Mouse (Mus musculus) large intestine, adult 2 months (tissue): ENCODE measurements around the gene Cdc42se1. TPM values are rescaled to one million over a fixed set of nuclear protein-coding genes. Genes with fewer than 3 reads are reported as not detected.

Source experiments
- DNase-seq: peaks from one replicate; pipeline ENCODE4 v3.0.0-alpha.2; 2012; ENCODE audit warnings: low read depth, low spot score
- WGBS: fragments of 180-500 bp; shearing (Covaris S2); methylation state at CpG from one replicate; pipeline ENCODE4 v1.1.7; 2018; 5-methylcytosine and 5-hydroxymethylcytosine counted together
- polyA plus RNA-seq: library from polyadenylated mRNA; depleted of rRNA; stranded (reverse); fragments of >200 nt; gene quantifications from 2 replicates; pipeline ENCODE4 v1.2.3, GENCODE M21; 2012

Gene Cdc42se1
- polyA plus RNA-seq, 1 experiment = 80.0 TPM

- DNase-seq = no peak
- 70% methylated on average over 6 of the region's 6 CpGs for WGBS
Measured at GRCm38 (mm10) chr3:95218466-95219137, 9.9 kb upstream of the Cdc42se1 start.

GRCm38 (mm10) chr3:95223041-95223440, 5.5 kb upstream of the Cdc42se1 start:
- no peak for DNase-seq
- 61% methylated on average over 2 of the region's 2 CpGs for WGBS

- WGBS = 31% methylated on average over 6 of the region's 6 CpGs
- no peak for DNase-seq
Measured at GRCm38 (mm10) chr3:95224295-95224694, 4.2 kb upstream of the Cdc42se1 start.

GRCm38 (mm10) chr3:95227214-95227613, 1.3 kb upstream of the Cdc42se1 start:
- 16% methylated on average over 1 of the region's 1 CpGs for WGBS
- DNase-seq = no peak

- under 1% methylated on average over 43 of the region's 43 CpGs for WGBS
- no peak for DNase-seq
Measured at GRCm38 (mm10) chr3:95228894-95229780, 605 bp downstream of the Cdc42se1 start.

- under 1% methylated on average over 13 of the region's 13 CpGs for WGBS
Measured at GRCm38 (mm10) chr3:95229781-95230494, 1.4 kb downstream of the Cdc42se1 start.

GRCm38 (mm10) chr3:95230495-95231297, 2.2 kb downstream of the Cdc42se1 start:
- DNase-seq = no peak
- WGBS = 14% methylated on average over 8 of the region's 8 CpGs

More at GRCm38 (mm10) chr3:95229781-95230494, 1.4 kb downstream of the Cdc42se1 start:
- peak; percentile 78 for DNase-seq

GRCm38 (mm10) chr3:95231298-95232221, 3.0 kb downstream of the Cdc42se1 start, which contains the start of gene Mllt11:
Gene Mllt11, minus strand, starts transcription at chr3:95232171.
- DNase-seq = no peak
- 51% methylated on average over 13 of the region's 13 CpGs for WGBS

- WGBS = 46% methylated on average over 7 of the region's 7 CpGs
- no peak for DNase-seq
Measured at GRCm38 (mm10) chr3:95232771-95233170, 4.2 kb downstream of the Cdc42se1 start.

GRCm38 (mm10) chr3:95233303-95233980, 4.9 kb downstream of the Cdc42se1 start:
- DNase-seq = no peak
- WGBS = 84% methylated on average over 16 of the region's 16 CpGs

- 88% methylated on average over 23 of the region's 23 CpGs for WGBS
- no peak for DNase-seq
Measured at GRCm38 (mm10) chr3:95235386-95236301, 7.1 kb downstream of the Cdc42se1 start.

- DNase-seq = no peak
- WGBS = 58% methylated on average over 8 of the region's 8 CpGs
Measured at GRCm38 (mm10) chr3:95237541-95238099, 9.1 kb downstream of the Cdc42se1 start.

- 81% methylated on average over 6 of the region's 6 CpGs for WGBS
- DNase-seq = no peak
Measured at GRCm38 (mm10) chr3:95239022-95239421, 10.5 kb downstream of the Cdc42se1 start.

GRCm38 (mm10) chr3:95239971-95240370, 11.4 kb downstream of the Cdc42se1 start:
- DNase-seq = no peak
- WGBS = 89% methylated on average over 12 of the region's 12 CpGs

- DNase-seq = no peak
- 55% methylated on average over 17 of the region's 17 CpGs for WGBS
Measured at GRCm38 (mm10) chr3:95240900-95241299, 12.4 kb downstream of the Cdc42se1 start.

- DNase-seq = no peak
- 77% methylated on average over 7 of the region's 7 CpGs for WGBS
Measured at GRCm38 (mm10) chr3:95241498-95241897, 13.0 kb downstream of the Cdc42se1 start, which contains the start of gene Gm128. Gene Gm128, minus strand, starts transcription at chr3:95241598.
